Mouse (Mus musculus): Measurements from ENCODE around the gene A1bg.

Gene A1bg

GRCm38 (mm10) chr15:60922912-60923311 is at the start of gene A1bg:
A1bg (minus strand) TSS chr15:60923012.
- DNase-seq (ENCODE audit: low read depth, low spot score), result no peak

- DNase-seq (ENCODE audit: low read depth, low spot score), result no peak
Observed at GRCm38 (mm10) chr15:60968549-60968861, 45.7 kb upstream of the A1bg start.

GRCm38 (mm10) chr15:60967841-60968548 is 45.2 kb upstream of the A1bg start:
- no peak for DNase-seq (ENCODE audit: low read depth, low spot score)

GRCm38 (mm10) chr15:60925686-60926085 is 2.9 kb upstream of the A1bg start:
- no peak for DNase-seq (ENCODE audit: low read depth, low spot score)

- no peak for DNase-seq (ENCODE audit: low read depth, low spot score)
Observed at GRCm38 (mm10) chr15:60903763-60904697, 18.8 kb downstream of the A1bg start.

- no peak for DNase-seq (ENCODE audit: low read depth, low spot score)
Observed at GRCm38 (mm10) chr15:60898187-60898965, 24.4 kb downstream of the A1bg start.

GRCm38 (mm10) chr15:60896040-60896439 is 26.8 kb downstream of the A1bg start:
- no peak for DNase-seq (ENCODE audit: low read depth, low spot score)

GRCm38 (mm10) chr15:60892976-60893463 is 29.8 kb downstream of the A1bg start:
- no peak for DNase-seq (ENCODE audit: low read depth, low spot score)

GRCm38 (mm10) chr15:60888724-60889123 is 34.1 kb downstream of the A1bg start:
- DNase-seq (ENCODE audit: low read depth, low spot score), result no peak

GRCm38 (mm10) chr15:60875721-60876120 is 47.1 kb downstream of the A1bg start:
- no peak for DNase-seq (ENCODE audit: low read depth, low spot score)

- no peak for DNase-seq (ENCODE audit: low read depth, low spot score)
Observed at GRCm38 (mm10) chr15:60862417-60862816, 60.4 kb downstream of the A1bg start.

GRCm38 (mm10) chr15:60855112-60855511 is 67.7 kb downstream of the A1bg start:
- DNase-seq (ENCODE audit: low read depth, low spot score), result no peak

GRCm38 (mm10) chr15:60854151-60854550 is 68.7 kb downstream of the A1bg start:
- DNase-seq (ENCODE audit: low read depth, low spot score), result no peak

GRCm38 (mm10) chr15:60853231-60853999 is 69.4 kb downstream of the A1bg start, which contains the start of gene Fam84b:
Fam84b (minus strand) TSS chr15:60853778.
- DNase-seq (ENCODE audit: low read depth, low spot score), result no peak

GRCm38 (mm10) chr15:60848630-60849029 is 74.2 kb downstream of the A1bg start:
- DNase-seq (ENCODE audit: low read depth, low spot score), result no peak

All from ES-CJ7 (cell line).